Mouse (Mus musculus): ENCODE measurements around the gene Man1c1. TPM values are rescaled to one million over a fixed set of nuclear protein-coding genes. Genes with fewer than 3 reads are reported as not detected.

The Man1c1 gene
- total RNA-seq, 2 experiments from 2014 or later, result 20.9 to 22.3 TPM

DNA sequence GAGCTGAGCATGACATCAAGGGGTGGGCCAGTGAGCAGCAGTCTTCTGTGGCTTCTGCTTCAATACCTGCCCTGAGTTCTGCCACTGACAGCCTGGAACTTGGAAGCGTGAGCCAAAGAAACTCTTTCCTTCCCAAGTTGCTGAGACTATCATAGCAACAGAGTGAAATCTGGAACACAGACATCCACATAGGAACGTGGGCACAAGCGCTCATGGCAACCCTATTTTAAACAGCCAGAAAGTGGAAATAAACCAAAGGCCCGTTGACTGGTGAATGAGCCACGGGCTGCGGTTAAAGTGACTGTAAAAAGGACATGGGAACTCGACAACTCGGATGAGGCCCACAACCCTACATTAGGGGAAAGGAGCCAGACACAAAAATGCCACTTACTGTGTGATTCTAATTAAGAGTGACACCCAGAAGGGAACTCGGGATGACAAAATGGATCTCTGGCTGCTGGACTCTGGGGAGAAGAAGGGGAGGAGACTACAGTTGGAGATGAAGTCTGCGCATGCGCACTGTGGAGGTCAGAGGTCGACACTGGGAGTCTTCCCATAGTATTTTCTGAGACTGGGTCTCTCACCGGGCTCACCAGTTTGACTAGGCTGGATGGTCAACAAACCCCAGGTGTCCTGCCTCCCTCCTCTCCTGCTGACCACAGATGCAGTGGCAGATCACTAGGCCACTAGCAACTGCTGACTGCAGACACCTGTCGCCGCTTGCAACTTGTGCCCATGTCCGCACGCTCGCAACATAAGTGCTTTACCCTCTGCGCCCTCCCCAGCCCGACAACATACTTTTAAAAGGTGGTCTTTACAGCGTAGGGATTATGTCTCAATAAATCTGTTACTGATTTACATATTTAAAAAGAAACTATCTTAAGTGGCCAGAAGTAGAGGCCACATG is 58.8 kb downstream of the Man1c1 start:
- no peak for DNase-seq (ENCODE audit: extremely low spot score in 1 of 2, low spot score in 1 of 2)

DNA sequence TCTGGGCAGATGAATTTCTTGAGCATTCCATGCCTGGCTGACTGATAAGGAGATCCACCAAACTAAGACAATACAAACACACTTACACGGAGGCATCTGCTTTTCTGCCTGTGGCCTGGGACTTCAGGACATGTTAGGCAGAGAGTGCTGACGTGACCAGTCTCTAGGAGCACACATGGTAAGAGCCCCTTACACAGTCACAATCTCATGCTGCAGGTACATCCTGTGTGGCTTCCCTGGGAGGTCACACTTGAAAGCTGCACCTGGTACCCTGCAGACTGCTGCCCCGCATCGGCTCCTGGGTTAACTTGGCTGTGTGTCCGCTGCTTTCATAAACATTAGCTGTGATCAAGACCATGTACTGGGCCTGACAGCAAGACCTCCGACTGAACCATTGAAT is 59.7 kb downstream of the Man1c1 start:
- no peak for DNase-seq (ENCODE audit: extremely low spot score in 1 of 2, low spot score in 1 of 2)

DNA sequence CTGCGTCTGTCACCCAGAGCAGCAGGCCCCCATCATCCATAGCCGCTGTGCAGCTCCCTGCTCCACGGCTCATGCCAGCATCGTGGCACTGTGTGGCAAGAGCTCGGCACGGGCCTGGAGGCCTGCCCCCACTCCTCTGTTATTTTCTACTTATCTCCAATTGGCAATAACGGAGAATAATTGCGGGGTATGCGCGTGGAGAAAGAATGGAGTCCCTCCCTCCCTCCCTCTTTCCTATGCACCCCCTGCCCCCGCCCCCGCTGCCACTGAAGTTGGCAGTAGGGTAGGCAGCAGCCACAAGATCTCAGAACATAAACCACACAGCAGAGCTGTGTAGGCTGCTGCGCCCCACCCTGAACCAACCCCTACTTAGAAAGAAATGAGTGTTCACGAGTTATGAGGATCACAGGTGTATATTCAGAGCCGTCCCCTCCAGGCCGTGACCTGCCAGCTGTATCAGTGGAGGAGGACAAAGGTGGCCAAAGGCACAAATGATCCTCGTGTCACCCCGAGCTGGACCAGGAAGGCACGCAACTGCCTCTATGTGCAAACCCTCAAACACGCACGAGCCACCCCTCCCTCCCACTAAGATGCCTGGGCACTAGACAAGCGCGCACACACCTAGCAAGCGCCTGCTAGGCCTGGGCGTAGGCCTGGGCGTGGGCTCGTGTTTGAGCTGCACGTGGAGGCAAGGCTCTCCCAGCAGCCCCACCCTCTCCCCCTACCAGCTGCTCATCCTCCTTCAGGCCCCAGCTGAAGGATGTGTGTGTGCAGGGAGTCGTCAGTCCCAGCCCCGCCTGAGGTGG is 62.2 kb downstream of the Man1c1 start:
- DNase-seq (ENCODE audit: extremely low spot score in 1 of 2, low spot score in 1 of 2), result no peak

GRCm38 (mm10) chr4:134639325-134639724 is 64.8 kb downstream of the Man1c1 start:
- DNase-seq (ENCODE audit: extremely low spot score in 1 of 2, low spot score in 1 of 2), result no peak

- DNase-seq (ENCODE audit: extremely low spot score in 1 of 2, low spot score in 1 of 2), result no peak
Observed at GRCm38 (mm10) chr4:134638111-134638550, 66.0 kb downstream of the Man1c1 start.

- no peak for DNase-seq (ENCODE audit: extremely low spot score in 1 of 2, low spot score in 1 of 2)
Observed at GRCm38 (mm10) chr4:134636406-134636805, 67.7 kb downstream of the Man1c1 start.

DNA sequence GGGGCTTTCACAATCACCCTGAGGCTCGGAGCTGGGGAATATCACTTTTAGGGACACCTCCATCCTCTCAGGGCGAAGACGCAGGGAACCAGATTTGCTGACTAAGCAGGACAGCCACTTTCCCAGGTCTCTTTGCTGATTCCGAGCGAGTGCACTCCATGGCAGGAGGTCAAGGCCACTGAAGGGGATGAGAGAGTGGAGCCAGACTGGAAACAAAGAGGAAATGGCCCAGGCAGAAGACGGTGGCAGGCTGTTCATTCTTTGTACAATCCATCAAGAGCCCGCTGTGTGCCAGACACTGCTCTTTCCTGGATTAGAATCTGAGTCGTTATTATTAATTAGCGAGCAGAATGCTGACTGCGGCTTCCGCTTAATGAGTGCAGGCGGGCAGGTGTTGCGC is 70.1 kb downstream of the Man1c1 start:
- DNase-seq (ENCODE audit: extremely low spot score in 1 of 2, low spot score in 1 of 2), result no peak

DNA sequence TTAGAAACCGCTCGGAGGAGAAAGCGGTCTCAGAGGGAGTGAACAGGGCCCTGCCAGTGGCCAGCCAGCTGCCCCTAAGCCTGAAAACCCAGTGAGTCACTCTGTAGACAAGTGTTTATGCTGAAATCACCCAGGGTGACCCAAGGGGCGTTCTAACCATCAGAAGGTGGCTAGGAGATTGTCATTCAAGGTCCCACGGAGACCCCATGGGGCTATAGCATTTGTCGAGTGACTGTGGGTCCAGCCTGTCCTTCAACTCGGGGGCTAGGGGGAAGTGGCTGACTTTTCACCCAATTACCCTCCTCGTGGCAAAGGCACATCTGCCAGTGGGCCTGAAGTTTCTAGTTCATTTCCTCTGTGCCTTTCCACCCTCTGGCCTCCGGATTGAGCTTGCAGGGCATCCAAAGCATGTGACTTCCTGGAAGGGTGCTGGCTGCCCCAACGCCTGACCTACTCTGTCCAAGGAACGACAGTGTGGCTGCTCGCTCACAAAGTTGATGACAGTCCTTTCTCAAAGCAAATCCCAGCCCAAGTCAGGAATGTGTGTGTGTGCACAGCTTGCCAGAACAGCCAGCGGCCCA is 71.9 kb downstream of the Man1c1 start:
- DNase-seq (ENCODE audit: extremely low spot score in 1 of 2, low spot score in 1 of 2), result no peak

- peak; percentile 35 to 44 for DNase-seq (ENCODE audit: extremely low spot score in 1 of 2, low spot score in 1 of 2)
Observed at GRCm38 (mm10) chr4:134631471-134632130, 72.5 kb downstream of the Man1c1 start.

GRCm38 (mm10) chr4:134628575-134629384 is 75.3 kb downstream of the Man1c1 start:
- DNase-seq (ENCODE audit: extremely low spot score in 1 of 2, low spot score in 1 of 2), result no peak

DNA sequence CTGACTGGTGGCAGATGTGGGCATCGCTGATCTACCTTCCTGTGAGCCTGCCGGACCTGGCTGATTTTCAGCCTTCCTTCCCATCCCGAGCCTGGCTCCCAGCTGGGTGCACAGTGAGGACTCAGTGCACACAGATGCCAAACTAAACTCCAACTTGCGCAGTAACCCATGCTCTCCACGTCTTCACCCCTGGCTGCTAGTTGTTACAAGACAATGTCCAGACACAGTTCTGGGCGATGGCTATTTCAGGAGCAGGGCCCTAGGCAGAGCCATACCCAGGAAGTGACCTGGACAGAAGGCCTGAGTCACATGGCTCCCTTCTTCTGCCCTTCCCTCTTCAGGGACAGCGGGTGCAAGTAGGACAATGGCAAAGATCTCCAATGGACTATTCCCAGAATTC is 76.0 kb downstream of the Man1c1 start:
- DNase-seq (ENCODE audit: extremely low spot score in 1 of 2, low spot score in 1 of 2), result no peak

DNA sequence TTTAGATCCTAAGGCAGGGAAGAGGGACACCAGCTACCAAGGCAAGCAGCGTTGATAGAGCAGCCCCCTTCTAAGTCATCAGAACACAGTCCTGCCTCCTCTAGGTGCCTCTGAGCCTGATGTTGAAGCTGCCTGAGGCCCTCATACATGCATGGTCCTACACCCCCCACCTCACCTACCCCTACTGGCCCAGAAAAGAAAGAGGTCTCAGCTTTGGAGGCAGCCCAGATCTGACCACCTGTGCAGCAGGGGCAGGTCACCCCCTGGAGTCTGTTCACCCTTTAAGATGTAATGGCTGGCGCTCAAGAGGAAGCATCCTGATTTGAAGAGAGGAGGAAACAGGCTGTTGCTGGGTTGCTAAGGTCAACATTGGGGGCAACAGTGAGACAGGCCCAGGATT is 77.2 kb downstream of the Man1c1 start:
- DNase-seq (ENCODE audit: extremely low spot score in 1 of 2, low spot score in 1 of 2), result no peak

DNA sequence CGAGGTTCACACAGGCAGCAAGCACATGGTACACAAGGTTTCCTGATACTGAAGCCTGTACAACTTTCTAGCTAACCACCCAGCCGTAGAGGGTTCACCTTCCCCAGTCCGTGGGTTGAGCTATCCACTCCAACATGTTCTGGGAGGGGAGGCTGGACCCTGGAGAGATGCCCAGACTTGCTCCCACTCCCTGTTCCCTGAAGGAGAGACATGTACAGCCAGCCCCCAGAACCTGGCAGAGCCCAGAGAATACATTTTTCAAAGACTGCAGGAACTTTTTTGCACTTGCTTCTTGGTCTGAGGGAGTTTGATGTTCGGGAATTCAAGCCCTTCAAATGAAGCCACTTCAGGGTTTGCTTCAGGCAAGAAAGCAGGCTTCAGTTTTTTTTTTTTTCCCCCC is 77.7 kb downstream of the Man1c1 start:
- no peak for DNase-seq (ENCODE audit: extremely low spot score in 1 of 2, low spot score in 1 of 2)

DNA sequence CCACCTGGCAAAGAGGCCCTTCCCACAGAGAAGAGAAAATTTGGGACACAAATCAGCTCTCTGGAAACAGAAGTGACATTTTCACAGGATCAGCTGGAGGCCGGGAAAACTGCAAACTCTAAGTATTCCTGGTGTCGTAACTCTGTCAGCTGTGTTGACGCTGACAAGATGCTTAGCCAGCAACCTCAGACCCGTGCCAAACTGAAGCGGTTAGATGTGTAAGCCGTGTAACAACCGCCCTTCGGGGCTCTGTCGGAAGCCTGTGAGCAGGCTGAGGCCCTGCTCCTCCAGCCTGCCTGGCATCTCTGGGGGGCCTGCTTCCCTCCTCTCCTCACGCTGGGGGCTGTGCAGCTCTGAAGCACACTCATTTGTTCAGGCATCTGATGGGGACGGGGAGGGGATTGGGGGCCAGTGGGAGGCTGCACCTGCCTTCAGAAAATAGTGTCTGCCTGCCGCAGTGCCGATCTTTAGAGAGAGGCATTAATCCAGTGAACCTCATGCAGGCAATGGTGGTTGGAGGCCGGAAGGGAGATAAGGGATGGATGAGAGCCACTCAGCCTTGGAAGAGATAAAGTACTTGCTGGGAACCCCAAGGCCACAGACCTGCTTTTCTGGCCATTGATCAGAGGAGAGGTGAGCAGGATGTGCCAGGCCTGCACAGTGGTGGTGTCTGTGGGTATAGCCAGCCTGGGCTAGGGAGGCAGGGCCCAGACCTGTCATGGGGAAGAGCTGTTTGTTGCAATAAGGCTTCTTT is 79.8 kb downstream of the Man1c1 start:
- no peak for DNase-seq (ENCODE audit: extremely low spot score in 1 of 2, low spot score in 1 of 2)

DNA sequence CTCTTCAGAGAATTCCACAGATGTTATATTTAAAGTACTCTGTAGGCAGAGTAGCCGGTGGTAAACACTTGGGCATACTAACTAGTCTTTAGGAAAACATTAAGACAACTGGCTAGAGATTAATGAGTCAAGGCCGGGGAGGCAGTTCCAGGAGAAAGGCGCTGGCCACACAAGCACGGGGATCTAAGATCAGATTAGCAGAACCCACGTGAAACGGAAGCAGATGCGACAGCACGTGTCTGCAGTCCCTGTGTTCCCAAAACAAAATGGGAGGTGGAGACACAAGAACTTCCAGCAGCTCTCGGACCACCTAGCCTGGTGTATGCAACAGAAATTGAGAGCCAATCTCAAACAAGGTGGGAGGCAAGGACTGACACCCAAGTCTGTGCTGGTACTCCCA is 82.4 kb downstream of the Man1c1 start:
- no peak for DNase-seq (ENCODE audit: extremely low spot score in 1 of 2, low spot score in 1 of 2)

DNA sequence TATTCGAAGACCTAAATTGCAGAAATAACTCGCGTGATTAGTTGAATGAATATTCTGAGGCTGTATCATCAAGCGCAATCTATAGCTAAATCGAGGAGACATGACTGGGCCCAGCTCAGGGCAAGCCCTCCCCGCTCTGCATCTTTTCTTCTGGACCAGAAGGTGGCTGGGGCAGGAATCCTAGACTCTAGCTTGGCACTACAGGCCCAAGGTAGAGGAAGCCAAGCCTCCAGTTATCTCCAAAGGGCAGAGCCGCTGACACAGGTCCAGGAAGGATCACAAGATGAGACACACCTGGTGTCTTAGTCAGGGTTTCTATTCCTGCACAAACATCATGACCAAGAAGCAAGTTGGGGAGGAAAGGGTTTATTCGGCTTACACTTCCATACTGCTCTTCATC is 83.8 kb downstream of the Man1c1 start:
- no peak for DNase-seq (ENCODE audit: extremely low spot score in 1 of 2, low spot score in 1 of 2)

DNA sequence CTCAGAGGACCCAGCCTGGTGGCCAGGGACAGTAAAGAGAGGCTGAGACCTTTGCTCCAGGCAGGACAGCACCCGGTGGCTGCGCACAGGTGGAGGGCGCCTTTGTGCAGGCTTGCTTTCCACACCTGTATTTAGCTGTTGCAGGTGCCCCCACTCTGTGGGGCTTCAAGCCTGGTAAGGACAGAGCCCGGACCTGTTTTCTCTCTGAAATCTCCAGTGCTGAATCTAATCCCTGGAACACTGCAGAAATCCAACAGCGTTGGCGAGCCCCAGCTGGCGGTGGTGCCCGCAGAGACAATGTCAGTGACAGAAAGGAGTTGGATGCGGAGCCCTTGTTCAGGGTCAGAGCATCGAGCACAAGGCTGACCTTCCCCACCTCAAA is 84.6 kb downstream of the Man1c1 start:
- no peak for DNase-seq (ENCODE audit: extremely low spot score in 1 of 2, low spot score in 1 of 2)

GRCm38 (mm10) chr4:134618810-134619488 is 85.1 kb downstream of the Man1c1 start:
- no peak for DNase-seq (ENCODE audit: extremely low spot score in 1 of 2, low spot score in 1 of 2)

GRCm38 (mm10) chr4:134617779-134618178 is 86.3 kb downstream of the Man1c1 start:
- no peak for DNase-seq (ENCODE audit: extremely low spot score in 1 of 2, low spot score in 1 of 2)

All from layer of hippocampus, postnatal 25 days (tissue).